Mouse (Mus musculus) lung, adult 2 months (tissue): Measurements from ENCODE around the gene Kcnma1. TPM values are rescaled to one million over a fixed set of nuclear protein-coding genes. Genes with fewer than 3 reads are reported as not detected.

Experiments
- DNase-seq: peaks from one replicate; pipeline ENCODE4 v3.0.0; 2022
- H3K4me1 ChIP-seq: fragments of 200-500 bp; 2 replicates; pipeline ENCODE4 v1.6.1; 2011; ENCODE audit warnings: low read length; ENCODE audit not compliant: control insufficient read depth, insufficient read depth
- H3K4me3 ChIP-seq: fragments of 200-500 bp; replicated peaks from 2 replicates; pipeline ENCODE3; 2011; ENCODE audit warnings: low read depth, mild to moderate bottlenecking, control low read depth, low read length; ENCODE audit errors: extremely low read depth
- CTCF ChIP-seq: fragments of 200-500 bp; IDR thresholded peaks from 2 replicates; pipeline ENCODE4 v1.5.1; 2011; ENCODE audit warnings: mild to moderate bottlenecking, low read length, control low read depth; ENCODE audit not compliant: insufficient read depth
- POLR2A ChIP-seq: fragments of 200-500 bp; IDR thresholded peaks from 2 replicates; pipeline ENCODE4 v1.6.1; 2011; ENCODE audit warnings: low read depth, mild to moderate bottlenecking, control low read depth, low read length, borderline replicate concordance; ENCODE audit errors: extremely low read depth
- WGBS: fragments of 180-500 bp; shearing (Covaris S2); methylation state at CpG from one replicate; pipeline ENCODE4 v1.1.7; 2018; 5-methylcytosine and 5-hydroxymethylcytosine counted together
- polyA plus RNA-seq: library from polyadenylated mRNA; depleted of rRNA; stranded (reverse); fragments of >200 nt; gene quantifications from 2 replicates; pipeline ENCODE4 v1.2.3, GENCODE M21; 2012

Kcnma1 gene
- polyA plus RNA-seq, 1 experiment: 1.6 TPM

GRCm38 (mm10) chr14:23989696-23990095, 24.6 kb downstream of the Kcnma1 start:
- WGBS: 72% methylated on average over 11 of the region's 11 CpGs
- no peak for TF ChIP-seq CTCF
- TF ChIP-seq POLR2A: no peak
- Histone ChIP-seq H3K4me1 (no peaks in the 10 kb centered on the region), H3K4me3 (no peak overlapping the region)
- no peak for DNase-seq

GRCm38 (mm10) chr14:23982205-23982604, 32.1 kb downstream of the Kcnma1 start:
- WGBS: 57% methylated on average over 8 of the region's 8 CpGs

DNA sequence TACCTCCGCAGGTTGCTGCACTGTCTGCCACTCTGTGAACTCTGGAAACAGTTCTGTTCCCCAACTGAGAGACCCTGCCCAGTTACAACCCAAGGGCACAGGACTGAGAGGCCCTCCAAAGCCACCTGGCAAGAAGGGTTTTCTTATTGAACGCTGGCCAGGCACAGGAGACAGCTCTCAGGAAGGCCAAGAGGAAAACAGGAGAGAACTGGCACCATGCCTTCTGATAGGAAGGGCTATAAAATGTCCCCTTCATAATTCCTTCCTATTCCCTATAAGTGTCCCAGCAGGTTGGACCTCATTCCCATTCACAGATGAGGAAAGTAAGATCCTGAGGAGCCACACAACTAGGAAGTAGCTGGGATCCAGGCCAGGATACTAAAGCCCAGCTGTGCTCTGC, 39.6 kb downstream of the Kcnma1 start:
- WGBS: 72% methylated on average over 2 of the region's 2 CpGs
- H3K4me1 ChIP-seq: no peaks in the 10 kb centered on the region
- no peak for DNase-seq
- TF ChIP-seq POLR2A: no peak
- no peak for TF ChIP-seq CTCF
- no peak overlapping the region for H3K4me3 ChIP-seq

More at GRCm38 (mm10) chr14:23982205-23982604, 32.1 kb downstream of the Kcnma1 start:
- no peak for DNase-seq
- Histone ChIP-seq H3K4me3 (no peak overlapping the region), H3K4me1 (no peaks in the 10 kb centered on the region)
- TF ChIP-seq CTCF (no peak), POLR2A (no peak)

DNA sequence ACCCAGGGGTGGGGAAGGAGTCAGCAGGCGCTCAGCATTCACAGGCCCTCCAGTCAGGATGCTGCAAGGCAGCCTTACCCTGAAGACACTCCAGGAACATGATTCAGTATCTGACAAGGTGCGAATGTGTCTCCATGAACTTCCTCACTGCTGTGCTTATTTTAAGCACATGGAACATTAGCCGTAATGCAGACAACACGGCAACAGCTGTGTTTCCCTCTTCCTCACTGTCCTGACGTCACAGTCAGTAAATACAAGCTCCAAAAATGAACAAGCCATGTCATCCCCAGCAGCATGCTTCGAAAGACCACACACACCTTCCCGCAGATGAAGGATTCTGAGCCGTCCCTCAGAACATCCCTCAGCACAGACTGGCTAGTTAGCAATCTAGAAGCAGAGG, 47.8 kb downstream of the Kcnma1 start:
- no peaks in the 10 kb centered on the region for H3K4me1 ChIP-seq
- whole genome bisulfite sequencing: 66% methylated on average over 8 of the region's 8 CpGs
- TF ChIP-seq CTCF: no peak
- TF ChIP-seq POLR2A: no peak

GRCm38 (mm10) chr14:23959061-23959460, 55.2 kb downstream of the Kcnma1 start:
- no peaks in the 10 kb centered on the region for H3K4me1 ChIP-seq
- 48% methylated on average over 11 of the region's 11 CpGs for WGBS
- no peak overlapping the region for H3K4me3 ChIP-seq
- peak; percentile 62 for DNase-seq
- TF ChIP-seq POLR2A (no peak), CTCF (no peak)

More for the DNA sequence above, 47.8 kb downstream of the Kcnma1 start:
- no peak overlapping the region for H3K4me3 ChIP-seq
- DNase-seq: no peak

GRCm38 (mm10) chr14:23957270-23957669, 57.0 kb downstream of the Kcnma1 start:
- TF ChIP-seq POLR2A: no peak
- TF ChIP-seq CTCF: no peak
- 81% methylated on average over 4 of the region's 4 CpGs for WGBS
- Histone ChIP-seq H3K4me3 (no peak overlapping the region), H3K4me1 (no peaks in the 10 kb centered on the region)
- no peak for DNase-seq

DNA sequence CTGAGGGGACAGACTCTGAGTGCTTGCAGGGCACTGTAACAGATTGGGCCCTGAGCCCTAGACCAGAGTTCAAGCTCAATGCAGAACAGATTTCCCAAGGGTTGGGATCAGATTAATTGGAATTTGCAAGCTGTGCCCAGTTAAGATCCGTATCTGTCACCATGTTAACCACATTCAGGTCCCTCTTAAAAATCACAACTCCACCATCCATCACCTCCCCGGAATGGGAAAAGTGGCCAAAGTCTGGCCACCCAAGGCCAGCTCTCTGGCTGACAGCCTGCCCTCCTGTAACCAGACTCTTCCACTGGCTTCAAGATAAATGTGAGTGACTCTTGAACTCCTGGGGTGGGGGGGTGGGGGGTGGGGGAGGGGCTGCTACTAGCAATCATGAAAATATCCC, 70.4 kb downstream of the Kcnma1 start:
- Histone ChIP-seq H3K4me3 (no peak overlapping the region), H3K4me1 (no peaks in the 10 kb centered on the region)
- TF ChIP-seq CTCF (no peak), POLR2A (no peak)
- DNase-seq: no peak
- 41% methylated on average over 2 of the region's 2 CpGs for WGBS

- DNase-seq: no peak
- Histone ChIP-seq H3K4me3 (no peak overlapping the region), H3K4me1 (no peaks in the 10 kb centered on the region)
- WGBS: 47% methylated on average over 5 of the region's 5 CpGs
- TF ChIP-seq CTCF (no peak), POLR2A (no peak)
Measured at GRCm38 (mm10) chr14:23943152-23943551, 71.1 kb downstream of the Kcnma1 start.

- 79% methylated on average over 8 of the region's 8 CpGs for WGBS
- no peak overlapping the region for H3K4me3 ChIP-seq
- no peaks in the 10 kb centered on the region for H3K4me1 ChIP-seq
- TF ChIP-seq POLR2A (no peak), CTCF (no peak)
- no peak for DNase-seq
Measured at GRCm38 (mm10) chr14:23942103-23942502, 72.2 kb downstream of the Kcnma1 start.

DNA sequence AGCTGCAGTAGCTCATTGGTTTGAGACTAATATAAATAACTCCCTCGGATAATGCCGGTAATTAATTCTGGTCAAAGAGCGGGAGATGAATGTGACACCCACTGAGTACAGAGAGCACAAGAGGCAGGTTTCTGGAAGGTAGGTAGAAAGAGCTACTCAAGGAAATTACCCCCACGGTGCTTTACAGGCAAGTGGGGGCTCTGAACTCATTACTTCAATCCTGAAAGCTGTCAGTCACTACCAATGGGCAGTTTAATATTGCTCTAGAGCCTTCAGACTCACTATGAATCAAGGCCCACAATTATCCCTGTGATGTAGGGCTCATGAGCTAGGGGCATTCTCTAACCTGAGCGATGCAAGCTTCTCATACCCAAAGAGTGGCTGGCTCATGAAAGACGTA, 79.3 kb downstream of the Kcnma1 start:
- Histone ChIP-seq H3K4me1 (no peaks in the 10 kb centered on the region), H3K4me3 (no peak overlapping the region)
- no peak for DNase-seq
- TF ChIP-seq CTCF: no peak
- TF ChIP-seq POLR2A: no peak
- WGBS: 83% methylated on average over 6 of the region's 6 CpGs
